ENCODE assay signal across 9 mouse cellular contexts in genomic region chr11:55497885-55498284, GRCm38 (mm10). TPM values are rescaled to one million over a fixed set of nuclear protein-coding genes. Genes with fewer than 3 reads are reported as not detected.
DNase-seq lines count a peak whose midpoint lies in the region; ATAC-seq and TF ChIP-seq lines count a peak whose summit lies in the region.
"Had no signal": no experiment of that assay in that cellular context is flagged by ENCODE, and none has a peak within 500 bp of the region (broad histone marks: within the 10 kb centered on the region; RNA-seq: fewer than 3 reads in every experiment).

No protein-coding gene starts in this region.

- no peak overlapping the region for H3K4me2 ChIP-seq in midbrain, embryonic 11.5 days
- H3K4me2 ChIP-seq in embryonic facial prominence, embryonic 14.5 days (ENCODE audit: low read depth, low read length), result no peak overlapping the region
- H3K4me2 ChIP-seq: heart, embryonic 15.5 days had no signal

- ATAC-seq in midbrain, embryonic 11.5 days (ENCODE audit: low FRiP score), result no peak
- ATAC-seq in embryonic facial prominence, embryonic 14.5 days (ENCODE audit: low read depth), result 0 out of 2 replicates have a peak, but pooled peaks have one; percentile 55

- no peak for TF ChIP-seq POLR2A in kidney, adult 2 months (IDR thresholded peaks at IDR 0.05; ENCODE audit: low read depth, low read length)

- H3K27me3 ChIP-seq in midbrain, embryonic 10.5 days (ENCODE audit: low read depth, poor library complexity, severe bottlenecking), result no peaks in the 10 kb centered on the region
- H3K27me3 ChIP-seq in midbrain, embryonic 11.5 days (ENCODE audit: control insufficient read depth, insufficient read depth, low read length), result no peaks in the 10 kb centered on the region
- no peaks in the 10 kb centered on the region for H3K27me3 ChIP-seq in embryonic facial prominence, embryonic 14.5 days (replicated peaks; ENCODE audit: control insufficient read depth, insufficient read depth, low read length)
- no peaks in the 10 kb centered on the region for H3K27me3 ChIP-seq in kidney, adult 2 months (replicated peaks; ENCODE audit: control insufficient read depth, insufficient read depth, low read length)
- H3K27me3 ChIP-seq: heart, embryonic 15.5 days had no signal

- TF ChIP-seq CTCF in kidney, adult 2 months (conservative IDR thresholded peaks at IDR 0.05; ENCODE audit: insufficient read depth, insufficient read length, low read depth, low read length), result peak; percentile 83

- no peak overlapping the region for H3K4me3 ChIP-seq in midbrain, embryonic 10.5 days
- H3K4me3 ChIP-seq in midbrain, embryonic 11.5 days (ENCODE audit: low read depth, low read length), result no peak overlapping the region
- H3K4me3 ChIP-seq in embryonic facial prominence, embryonic 14.5 days (ENCODE audit: low read depth, low read length), result no peak overlapping the region
- H3K4me3 ChIP-seq in kidney, adult 2 months (ENCODE audit: insufficient read depth, low read depth, low read length), result no peak overlapping the region
- H3K4me3 ChIP-seq: heart, embryonic 15.5 days had no signal

- H3K9me3 ChIP-seq in midbrain, embryonic 10.5 days (replicated peaks), result no peaks in the 10 kb centered on the region
- no peaks in the 10 kb centered on the region for H3K9me3 ChIP-seq in midbrain, embryonic 11.5 days (ENCODE audit: control insufficient read depth, low read length)
- no peaks in the 10 kb centered on the region for H3K9me3 ChIP-seq in embryonic facial prominence, embryonic 14.5 days (ENCODE audit: control insufficient read depth, low read length)
- H3K9me3 ChIP-seq: heart, embryonic 15.5 days had no signal

- 70% methylated on average over 5 of the region's 5 CpGs for WGBS in midbrain, embryonic 10.5 days
- WGBS in midbrain, embryonic 11.5 days, result 75% methylated on average over 5 of the region's 5 CpGs
- whole genome bisulfite sequencing in embryonic facial prominence, embryonic 14.5 days, result 69% methylated on average over 5 of the region's 5 CpGs
- 46% methylated on average over 5 of the region's 5 CpGs for WGBS in kidney, adult 2 months

- DNase-seq in midbrain, embryonic 10.5 days (ENCODE audit: low spot score), result peak; percentile 38
- no peak for DNase-seq in midbrain, embryonic 11.5 days (ENCODE audit: low spot score, missing footprints)
- DNase-seq in adrenal gland, postnatal 10 days, result peak; percentile 49
- peak; percentile 67 for DNase-seq in embryonic facial prominence, embryonic 14.5 days (ENCODE audit: low spot score)
- peak; percentile 60 for DNase-seq in kidney, adult 2 months
- peak; percentile 28 to 45 for DNase-seq in lung, adult 18-20 months
- peak; percentile 46 for DNase-seq in right cerebral cortex, adult 18-20 months
- no peak for DNase-seq in urinary bladder, postnatal 10 days (ENCODE audit: low spot score)

- H3K27ac ChIP-seq in midbrain, embryonic 10.5 days (replicated peaks), result no peak overlapping the region
- no peak overlapping the region for H3K27ac ChIP-seq in midbrain, embryonic 11.5 days (ENCODE audit: low read depth, low read length)
- no peak overlapping the region for H3K27ac ChIP-seq in embryonic facial prominence, embryonic 14.5 days (replicated peaks; ENCODE audit: low read depth, low read length)
- H3K27ac ChIP-seq in kidney, adult 2 months (ENCODE audit: insufficient read depth, low read depth, low read length), result no peak overlapping the region
- H3K27ac ChIP-seq: heart, embryonic 15.5 days had no signal

- peaks cover 99% of the 10 kb centered on the region for H3K36me3 ChIP-seq in midbrain, embryonic 10.5 days
- H3K36me3 ChIP-seq in midbrain, embryonic 11.5 days (ENCODE audit: control insufficient read depth, insufficient read depth, low read length), result peaks cover 39% of the 10 kb centered on the region
- H3K36me3 ChIP-seq in embryonic facial prominence, embryonic 14.5 days (ENCODE audit: control insufficient read depth, insufficient read depth, low read length), result peaks cover 87% of the 10 kb centered on the region
- peaks cover 16% of the 10 kb centered on the region for H3K36me3 ChIP-seq in kidney, adult 2 months (ENCODE audit: control insufficient read depth, insufficient read depth, low read length)

- no peaks in the 10 kb centered on the region for H3K4me1 ChIP-seq in midbrain, embryonic 10.5 days
- no peaks in the 10 kb centered on the region for H3K4me1 ChIP-seq in midbrain, embryonic 11.5 days (ENCODE audit: control insufficient read depth, insufficient read depth, low read length)
- H3K4me1 ChIP-seq in embryonic facial prominence, embryonic 14.5 days (ENCODE audit: control insufficient read depth, insufficient read depth, low read length), result no peaks in the 10 kb centered on the region
- no peaks in the 10 kb centered on the region for H3K4me1 ChIP-seq in kidney, adult 2 months (ENCODE audit: control insufficient read depth, insufficient read depth, low read length)
- H3K4me1 ChIP-seq: heart, embryonic 15.5 days had no signal

- H3K9ac ChIP-seq in midbrain, embryonic 11.5 days (ENCODE audit: low read length), result no peak overlapping the region
- H3K9ac ChIP-seq in embryonic facial prominence, embryonic 14.5 days (ENCODE audit: low read depth, low read length), result no peak overlapping the region
- H3K9ac ChIP-seq: heart, embryonic 15.5 days had no signal

RNA-seq across cellular contexts. Expression of gene G3bp1, which starts 28.4 kb away (rescaled TPM):
- polyA plus RNA-seq in midbrain, embryonic 10.5 days (2016; fragmentation: Nextera tagmentation; extraction: Ambion mirVana), result 258 and 281 TPM in 2 replicates
- 241 and 244 TPM in 2 replicates for polyA plus RNA-seq in midbrain, embryonic 11.5 days (2014; fragmentation: Nextera tagmentation; extraction: Ambion mirVana)
- total RNA-seq in adrenal gland, postnatal 10 days (2021), result 10 to 100 TPM; 55.5 to 60.0 TPM
- 147 and 171 TPM in 2 replicates for polyA plus RNA-seq in embryonic facial prominence, embryonic 14.5 days (2014; fragmentation: Nextera tagmentation; extraction: Ambion mirVana)
- polyA plus RNA-seq in kidney, adult 2 months (2012; rRNA removed), result 23.3 and 28.3 TPM in 2 replicates

RNA-seq across cellular contexts. Expression of gene Atox1, which starts 36.8 kb away (rescaled TPM):
- 229 and 231 TPM in 2 replicates for polyA plus RNA-seq in midbrain, embryonic 10.5 days (2016; fragmentation: Nextera tagmentation; extraction: Ambion mirVana)
- polyA plus RNA-seq in midbrain, embryonic 11.5 days (2014; fragmentation: Nextera tagmentation; extraction: Ambion mirVana), result 217 and 224 TPM in 2 replicates
- 100 to 1,000 TPM; 271 to 292 TPM for total RNA-seq in adrenal gland, postnatal 10 days (2021)
- polyA plus RNA-seq in embryonic facial prominence, embryonic 14.5 days (2014; fragmentation: Nextera tagmentation; extraction: Ambion mirVana), result 409 and 416 TPM in 2 replicates
- polyA plus RNA-seq in kidney, adult 2 months (2012; rRNA removed), result 698 and 771 TPM in 2 replicates

Comparison
In these comparisons a context has a peak if more than half of its experiments do, and no peak if none do; other contexts are left out.
1. DNase-seq: peak in midbrain, embryonic 10.5 days (single experiment), adrenal gland, postnatal 10 days (single experiment), embryonic facial prominence, embryonic 14.5 days (single experiment), kidney, adult 2 months (single experiment), lung, adult 18-20 months (2 of 2) and right cerebral cortex, adult 18-20 months (single experiment); none in midbrain, embryonic 11.5 days (single experiment) and urinary bladder, postnatal 10 days (single experiment).